Mouse (Mus musculus) midbrain, embryonic 14.5 days (tissue): ENCODE measurements around the gene 3110082I17Rik. TPM values are rescaled to one million over a fixed set of nuclear protein-coding genes. Genes with fewer than 3 reads are reported as not detected.

Experiments used
- ATAC-seq: fragments of 200-750 bp; cut with Nextera tagmentation; 2 replicates; pipeline ENCODE4 v1.8.0; 2017; ENCODE audit warnings: moderate number of reproducible peaks, moderate library complexity; ENCODE audit not compliant: low FRiP score, low TSS enrichment
- DNase-seq: peaks from one replicate; pipeline ENCODE4 v3.0.0-alpha.2; 2015
- H3K27ac ChIP-seq: fragments of 300-500 bp; sonication (generic); replicated peaks from 2 replicates; pipeline ENCODE4 v1.5.1; 2014; ENCODE audit warnings: mild to moderate bottlenecking, low read depth, low read length, moderate library complexity
- H3K27me3 ChIP-seq: fragments of 300-500 bp; sonication (generic); 2 replicates; pipeline ENCODE4 v1.6.1; 2014; ENCODE audit warnings: low read length, control low read depth, mixed read lengths; ENCODE audit not compliant: control insufficient read depth, insufficient read depth
- H3K36me3 ChIP-seq: fragments of 300-500 bp; sonication (generic); 2 replicates; pipeline ENCODE4 v1.6.1; 2014; ENCODE audit warnings: low read length, control low read depth; ENCODE audit not compliant: control insufficient read depth, insufficient read depth
- H3K4me1 ChIP-seq: fragments of 300-500 bp; sonication (generic); 2 replicates; pipeline ENCODE4 v1.6.1; 2014; ENCODE audit warnings: mild to moderate bottlenecking, antibody characterized with exemption, low read length, control low read depth; ENCODE audit not compliant: control insufficient read depth, insufficient read depth
- H3K4me2 ChIP-seq: fragments of 300-500 bp; sonication (generic); 2 replicates; pipeline ENCODE4 v1.6.1; 2014; ENCODE audit warnings: mild to moderate bottlenecking, low read length, moderate library complexity
- H3K4me3 ChIP-seq: fragments of 300-500 bp; sonication (generic); replicated peaks from 2 replicates; pipeline ENCODE4 v1.5.1; 2014; ENCODE audit warnings: low read depth, low read length
- H3K9ac ChIP-seq: fragments of 300-500 bp; sonication (generic); replicated peaks from 2 replicates; pipeline ENCODE4 v1.6.1; 2014; ENCODE audit warnings: mild to moderate bottlenecking, low read length, moderate library complexity
- H3K9me3 ChIP-seq: fragments of 300-500 bp; sonication (generic); 2 replicates; pipeline ENCODE4 v1.6.1; 2016; ENCODE audit warnings: low read length, control low read depth, mixed read lengths; ENCODE audit not compliant: control insufficient read depth
- WGBS: fragments of 180-500 bp; shearing (Covaris S2); extraction: QIAGEN DNeasy Blood & Tissue Kit; methylation state at CpG from one replicate; pipeline ENCODE4 v1.1.7; 2014; 5-methylcytosine and 5-hydroxymethylcytosine counted together
- polyA plus RNA-seq: library from polyadenylated mRNA; unstranded; fragments of >200 nt; fragmentation: Nextera tagmentation; extraction: Ambion mirVana; gene quantifications from 2 replicates; pipeline ENCODE4 v1.2.1, GENCODE M21; 2014

The 3110082I17Rik gene
- 10.8 and 12.8 TPM in 2 replicates for polyA plus RNA-seq

DNA sequence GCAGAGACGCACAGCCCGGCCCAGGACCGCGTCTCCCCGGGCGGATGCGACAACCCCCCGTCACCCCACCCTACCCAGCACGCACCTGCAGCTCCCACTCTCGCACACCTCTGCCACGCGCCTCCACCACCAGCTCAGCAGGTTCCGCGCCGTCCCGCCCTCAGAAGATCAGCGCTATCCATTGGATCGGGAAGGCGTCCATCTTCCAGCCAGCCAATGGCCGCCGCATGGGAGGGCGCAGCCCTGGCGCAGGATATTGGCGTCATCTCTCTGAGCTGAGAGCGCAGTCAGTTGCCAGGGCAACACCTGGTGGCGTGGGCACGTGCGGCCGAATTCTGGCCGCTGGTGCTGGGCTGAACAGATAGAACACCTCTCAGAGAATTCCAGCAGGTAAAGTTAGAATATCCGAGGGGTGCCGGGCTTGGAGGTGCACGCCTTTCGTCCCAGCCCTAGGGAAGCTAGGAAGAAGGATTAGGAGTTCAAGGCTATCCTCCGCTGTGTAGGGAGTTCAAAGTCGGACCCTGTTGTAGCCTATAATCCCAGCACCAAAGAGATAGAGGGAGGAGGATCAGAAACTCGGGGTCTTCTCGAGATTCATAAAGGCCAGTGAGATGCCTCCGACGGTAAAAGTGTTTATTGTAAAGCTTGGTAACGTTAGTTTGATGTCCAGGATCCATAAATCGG is at the start of gene 3110082I17Rik:
Gene 3110082I17Rik, minus strand, starts transcription at position 144 of the 684 bp plus-strand sequence.
- ATAC-seq = peak; percentile 98

GRCm38 (mm10) chr5:139506207-139506606 is 45.9 kb upstream of the 3110082I17Rik start:
- DNase-seq (no peak), ATAC-seq (no peak)
- H3K4me1 ChIP-seq = no peaks in the 10 kb centered on the region
- H3K4me3 ChIP-seq = no peak overlapping the region
- no peak overlapping the region for H3K4me2 ChIP-seq
- H3K27me3 ChIP-seq = no peaks in the 10 kb centered on the region
- no peaks in the 10 kb centered on the region for H3K9me3 ChIP-seq
- H3K36me3 ChIP-seq = no peaks in the 10 kb centered on the region
- WGBS = 35% methylated on average over 5 of the region's 5 CpGs
- no peak overlapping the region for H3K9ac ChIP-seq
- no peak overlapping the region for H3K27ac ChIP-seq

More for the DNA sequence above, at the start of gene 3110082I17Rik:
- Histone ChIP-seq H3K27ac (no peak within 1 kb of the TSS), H3K4me2 (peak within 1 kb of the TSS; percentile 63), H3K27me3 (no peaks in the 10 kb centered on the region), H3K4me3 (peak within 1 kb of the TSS; percentile 60), H3K9ac (peak within 1 kb of the TSS; percentile 62), H3K36me3 (no peaks in the 10 kb centered on the region), H3K9me3 (no peaks in the 10 kb centered on the region), H3K4me1 (peaks cover 6% of the 10 kb centered on the region; the same call in 1 of the 2 replicates)
- 4% methylated on average over 42 of the region's 42 CpGs for WGBS
- peak; percentile 99 for DNase-seq

DNA sequence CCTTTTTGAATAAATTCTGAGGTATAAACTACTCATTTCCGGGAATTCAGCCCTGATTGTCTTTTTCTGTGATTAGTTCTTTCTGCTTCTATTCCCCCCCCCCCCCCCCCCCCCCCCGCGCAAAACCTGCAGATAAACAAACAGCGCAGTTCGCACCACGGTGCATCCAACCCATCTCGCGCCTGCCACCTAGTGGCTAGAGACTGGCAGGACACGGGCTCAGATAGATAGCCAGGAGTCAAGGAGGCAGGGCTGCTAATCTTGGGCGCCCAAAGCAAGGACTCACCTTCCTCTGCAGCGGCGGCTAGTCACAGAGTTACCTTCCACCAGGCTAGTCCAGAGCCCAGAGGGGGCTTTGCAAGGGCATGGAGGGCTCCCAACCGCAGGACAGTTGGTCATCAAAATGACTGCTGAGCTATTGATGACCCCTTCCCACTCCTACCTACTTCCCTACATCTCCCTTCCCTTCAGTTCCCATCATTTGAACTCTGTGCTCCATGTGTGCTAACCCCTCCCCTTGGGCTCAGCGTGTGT is 44.8 kb upstream of the 3110082I17Rik start:
- WGBS = 4% methylated on average over 12 of the region's 14 CpGs
- no peak for ATAC-seq
- no peaks in the 10 kb centered on the region for H3K27me3 ChIP-seq

GRCm38 (mm10) chr5:139502281-139502680 is 42.0 kb upstream of the 3110082I17Rik start:
- 75% methylated on average over 14 of the region's 14 CpGs for WGBS
- H3K27me3 ChIP-seq = no peaks in the 10 kb centered on the region
- no peaks in the 10 kb centered on the region for H3K4me1 ChIP-seq
- no peaks in the 10 kb centered on the region for H3K9me3 ChIP-seq
- no peak overlapping the region for H3K4me3 ChIP-seq
- no peak overlapping the region for H3K27ac ChIP-seq
- ATAC-seq (no peak), DNase-seq (no peak)
- no peak overlapping the region for H3K4me2 ChIP-seq
- H3K9ac ChIP-seq = no peak overlapping the region
- no peaks in the 10 kb centered on the region for H3K36me3 ChIP-seq

More for the DNA sequence above, 44.8 kb upstream of the 3110082I17Rik start:
- Histone ChIP-seq H3K36me3 (no peaks in the 10 kb centered on the region), H3K4me1 (no peaks in the 10 kb centered on the region), H3K9ac (no peak overlapping the region), H3K9me3 (no peaks in the 10 kb centered on the region), H3K27ac (no peak overlapping the region), H3K4me2 (no peak overlapping the region), H3K4me3 (no peak overlapping the region)
- peak; percentile 89 for DNase-seq

DNA sequence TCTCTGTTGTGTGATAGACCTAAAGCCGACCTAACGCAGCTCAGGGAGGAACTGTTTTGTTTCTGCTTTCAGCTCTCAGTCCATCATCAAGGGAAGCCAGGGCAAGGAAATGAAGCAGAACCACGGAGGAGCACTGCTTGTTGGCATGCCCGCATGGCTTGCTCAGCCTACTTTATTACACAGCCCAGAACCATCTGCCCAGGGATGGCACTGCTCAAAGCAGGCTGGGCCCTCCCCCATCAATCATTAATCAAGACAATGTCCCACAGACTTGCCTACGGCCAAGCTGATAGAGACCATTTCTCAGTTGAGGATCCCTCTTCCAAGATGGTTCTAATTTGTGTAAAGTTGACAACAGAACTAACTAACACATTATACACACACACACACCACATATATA is 38.5 kb upstream of the 3110082I17Rik start:
- Histone ChIP-seq H3K4me3 (no peak overlapping the region), H3K9me3 (no peaks in the 10 kb centered on the region), H3K4me2 (no peak overlapping the region), H3K36me3 (no peaks in the 10 kb centered on the region), H3K4me1 (no peaks in the 10 kb centered on the region), H3K27ac (no peak overlapping the region), H3K27me3 (no peaks in the 10 kb centered on the region), H3K9ac (no peak overlapping the region)
- WGBS = 66% methylated on average over 5 of the region's 5 CpGs
- ATAC-seq (no peak), DNase-seq (no peak)

- Histone ChIP-seq H3K36me3 (no peaks in the 10 kb centered on the region), H3K27me3 (no peaks in the 10 kb centered on the region), H3K4me3 (no peak overlapping the region), H3K4me2 (no peak overlapping the region), H3K9me3 (no peaks in the 10 kb centered on the region), H3K9ac (no peak overlapping the region), H3K4me1 (no peaks in the 10 kb centered on the region), H3K27ac (no peak overlapping the region)
- WGBS = 53% methylated on average over 5 of the region's 5 CpGs
- DNase-seq = no peak
- ATAC-seq = no peak
Observed at GRCm38 (mm10) chr5:139496939-139497338, 36.6 kb upstream of the 3110082I17Rik start.

DNA sequence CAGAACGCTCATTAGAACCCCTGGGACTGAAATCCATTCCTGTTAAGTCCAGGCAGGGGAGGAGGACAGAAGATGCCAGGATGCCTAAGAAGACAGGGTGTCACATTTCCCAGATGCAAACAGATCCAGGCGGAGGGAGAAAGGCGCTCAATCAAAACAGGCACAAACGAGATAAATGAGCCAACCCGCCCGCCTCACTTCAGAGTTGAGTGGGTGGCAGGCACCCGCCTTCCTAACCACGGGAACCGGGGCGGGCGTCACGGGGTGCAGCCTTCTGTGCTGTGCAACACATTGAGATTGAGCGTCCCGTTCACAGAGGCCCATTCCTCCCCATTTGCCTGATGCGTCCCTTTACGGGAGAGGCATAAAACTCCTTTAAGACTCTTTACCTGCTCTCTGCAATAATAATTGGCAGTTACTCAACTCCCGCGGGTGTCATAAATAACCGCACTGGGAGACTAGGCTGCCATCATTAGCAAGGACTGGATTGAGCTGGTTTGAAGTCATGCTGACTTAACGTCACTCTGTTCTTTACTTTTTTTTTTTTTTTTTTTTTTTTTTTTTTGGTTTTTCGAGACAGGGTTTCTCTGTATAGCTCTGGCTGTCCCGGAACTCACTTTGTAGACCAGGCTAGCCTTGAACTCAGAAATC is 34.8 kb upstream of the 3110082I17Rik start:
- no peak overlapping the region for H3K27ac ChIP-seq
- H3K4me3 ChIP-seq = no peak overlapping the region
- no peak for ATAC-seq
- no peak for DNase-seq
- 72% methylated on average over 21 of the region's 22 CpGs for WGBS
- H3K27me3 ChIP-seq = no peaks in the 10 kb centered on the region
- H3K4me1 ChIP-seq = no peaks in the 10 kb centered on the region
- H3K36me3 ChIP-seq = no peaks in the 10 kb centered on the region
- no peaks in the 10 kb centered on the region for H3K9me3 ChIP-seq
- no peak overlapping the region for H3K4me2 ChIP-seq
- no peak overlapping the region for H3K9ac ChIP-seq

GRCm38 (mm10) chr5:139493690-139494089 is 33.4 kb upstream of the 3110082I17Rik start:
- H3K4me2 ChIP-seq = no peak overlapping the region
- H3K27ac ChIP-seq = no peak overlapping the region
- H3K36me3 ChIP-seq = no peaks in the 10 kb centered on the region
- DNase-seq = no peak
- H3K9me3 ChIP-seq = no peaks in the 10 kb centered on the region
- no peak for ATAC-seq
- H3K9ac ChIP-seq = no peak overlapping the region
- no peaks in the 10 kb centered on the region for H3K27me3 ChIP-seq
- no peaks in the 10 kb centered on the region for H3K4me1 ChIP-seq
- 68% methylated on average over 5 of the region's 5 CpGs for WGBS
- H3K4me3 ChIP-seq = no peak overlapping the region
